Mouse (Mus musculus) left cerebral cortex, postnatal 14 days (tissue): Measurements from ENCODE around the gene Gtse1. TPM values are rescaled to one million over a fixed set of nuclear protein-coding genes. Genes with fewer than 3 reads are reported as not detected.
A peak's percentile ranks its signal among the peaks of the same experiment; 100 is the strongest.

Source experiments
- DNase-seq, 2 experiments: peaks; one replicate each; pipeline ENCODE4 v3.0.0; 2021 to 2022; ENCODE audit warnings: low spot score in 2 of 2, mixed read lengths in 1 of 2
- intact Hi-C: fragments of 180-260 bp; cut with DNase I; formaldehyde crosslinking; loops from one replicate; pipeline ENCODE4 v1.15.1; 2025
- long read RNA-seq, 2 experiments: library from polyadenylated mRNA; stranded (forward); transcript quantifications; one replicate each; pipeline ENCODE4 v2.0.0; 2021
- total RNA-seq, 2 experiments: library from RNA; stranded (reverse); gene quantifications; 2 replicates each; pipeline ENCODE4 v1.2.3; 2021

The Gtse1 gene
- total RNA-seq = under 1 TPM; 0.76 to 0.90 TPM
- long read RNA-seq, experiment 1 = 0 reads
- long read RNA-seq, experiment 2, partial matches to known transcripts = 0 of 1 reads
- long read RNA-seq, experiment 2, other reads (novel, unspliced or antisense) = 0 of 1 reads

GRCm38 (mm10) chr15:85859490-85860031, at the start of gene Gtse1:
Gene Gtse1 (plus strand): TSS chr15:85859745.
- intact Hi-C loops = no loop called here
- DNase-seq = peak; percentile 96 to 98

GRCm38 (mm10) chr15:85810462-85810805, 49.1 kb upstream of the Gtse1 start:
- DNase-seq = no peak
- intact Hi-C loops = loop anchor here (5.0 kb wide), 1 partner anchor 73 kb away; no protein-coding TSS in a partner anchor

GRCm38 (mm10) chr15:85810806-85811521, 48.6 kb upstream of the Gtse1 start:
- intact Hi-C loops = loop anchor here (5.0 kb wide), 1 partner anchor 74 kb away; no protein-coding TSS in a partner anchor

GRCm38 (mm10) chr15:85811535-85812277, 47.8 kb upstream of the Gtse1 start, which contains the start of gene Cdpf1:
Gene Cdpf1 (minus strand): TSS chr15:85811697.
- DNase-seq = peak; percentile 99
- intact Hi-C loops = loop anchor here (5.0 kb wide), 1 partner anchor 74 kb away; no protein-coding TSS in a partner anchor

More at GRCm38 (mm10) chr15:85810806-85811521, 48.6 kb upstream of the Gtse1 start:
- peak; percentile 79 to 85 for DNase-seq

GRCm38 (mm10) chr15:85813428-85813827, 46.1 kb upstream of the Gtse1 start:
- intact Hi-C loops = loop anchor here (5.0 kb wide), 1 partner anchor 76 kb away; no protein-coding TSS in a partner anchor
- DNase-seq = no peak

DNA sequence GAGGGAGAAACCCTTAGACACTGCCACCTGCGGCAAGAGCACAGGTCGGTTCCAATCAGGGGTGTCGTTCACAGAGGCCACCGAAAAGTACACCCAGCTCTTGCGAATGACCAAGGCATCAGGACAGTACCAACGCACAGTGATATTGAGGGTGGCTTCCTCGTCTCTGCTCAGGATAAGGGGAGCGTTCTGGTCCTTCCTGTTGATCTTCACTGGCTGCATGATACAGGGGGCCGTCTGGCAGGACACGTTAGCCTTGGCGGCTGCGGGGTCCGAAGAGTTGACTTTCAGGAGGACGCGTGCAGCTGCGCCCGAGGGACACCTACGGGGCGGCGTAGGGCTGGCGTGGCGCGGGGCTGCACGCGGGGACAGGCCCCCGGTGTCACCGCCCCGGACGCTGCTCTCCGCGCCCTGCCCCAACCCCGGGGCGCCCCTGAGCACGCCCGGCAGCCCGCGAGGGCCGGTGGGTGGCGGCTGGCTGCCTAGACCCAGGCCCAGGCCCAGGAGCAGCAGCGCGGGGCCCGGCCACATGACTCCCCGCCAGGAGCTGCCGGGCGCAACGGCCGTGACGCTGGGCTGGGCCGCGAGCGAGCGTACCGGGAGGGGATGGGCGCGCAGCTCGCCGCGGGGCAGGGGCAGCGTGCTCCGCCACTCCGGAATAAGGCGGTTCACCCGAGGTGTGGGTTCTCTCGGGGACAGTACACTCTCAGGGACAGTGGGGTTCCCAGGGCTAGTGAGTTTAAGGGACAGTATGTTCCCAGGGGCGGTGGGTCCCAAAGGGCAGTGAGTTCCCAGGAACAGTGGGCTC, 38.1 kb upstream of the Gtse1 start, which contains the start of gene Pkdrej:
TSS of gene Pkdrej (minus strand) at position 532 of the 808 bp plus-strand sequence.
- intact Hi-C loops = no loop called here
- DNase-seq = peak in 1 of 2 experiments; percentile 15

DNA sequence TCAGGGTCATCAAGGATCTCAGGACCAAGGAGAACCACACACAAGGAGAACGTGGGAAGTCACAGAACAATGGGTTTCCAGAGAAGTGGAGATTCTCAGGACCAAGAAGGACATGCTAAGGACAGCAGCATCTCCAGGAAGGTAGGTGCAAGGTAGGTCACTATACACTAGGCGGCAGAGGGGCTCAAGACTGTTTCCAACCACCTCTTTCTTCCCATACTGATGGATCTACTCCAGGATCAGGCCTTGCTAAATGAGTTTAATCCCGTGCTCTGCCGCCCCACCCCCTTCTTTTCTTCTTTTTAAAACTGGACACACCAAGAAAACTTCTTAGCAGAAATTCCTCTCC, 37.6 kb upstream of the Gtse1 start:
- DNase-seq = peak in 1 of 2 experiments; percentile 14
- intact Hi-C loops = no loop called here

DNA sequence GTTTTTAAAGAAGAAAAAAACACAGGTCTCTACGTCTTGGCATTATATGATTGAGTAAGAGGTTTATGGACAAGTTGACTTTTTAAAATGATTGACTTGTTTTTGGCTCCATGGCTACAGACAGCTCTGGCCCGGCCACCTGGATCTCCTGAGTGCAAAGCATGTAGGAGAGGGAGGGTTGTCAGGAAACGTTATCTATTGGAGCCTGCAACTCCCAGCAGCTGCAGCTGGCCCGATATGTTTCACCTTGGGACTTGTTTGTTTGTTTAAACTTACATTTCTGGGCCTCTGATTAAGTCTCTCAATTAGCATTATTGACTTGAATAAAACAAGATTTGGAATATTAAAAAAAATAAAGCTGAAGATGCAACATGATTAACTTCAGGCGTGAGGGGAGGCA, 32.9 kb upstream of the Gtse1 start:
- intact Hi-C loops = no loop called here
- DNase-seq = no peak

DNA sequence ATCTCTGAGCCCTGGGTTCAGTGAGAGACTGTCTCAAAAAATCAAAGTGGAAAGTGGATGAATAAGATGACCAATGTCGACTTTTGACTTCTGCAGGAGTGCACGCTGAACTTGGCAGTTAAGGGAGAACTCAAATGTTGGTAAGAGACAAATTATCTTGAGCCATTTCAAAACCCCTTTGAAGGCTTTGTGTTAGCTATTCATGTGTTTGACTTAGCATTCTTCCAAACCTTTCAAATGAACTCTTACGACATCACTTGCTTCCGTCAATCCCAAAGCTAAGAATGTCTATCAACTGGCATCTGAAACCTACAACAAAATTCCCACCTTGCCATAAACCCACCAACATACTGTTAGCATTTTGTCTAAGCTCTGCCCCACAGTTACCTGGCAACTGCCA, 31.5 kb upstream of the Gtse1 start:
- intact Hi-C loops = no loop called here
- no peak for DNase-seq

DNA sequence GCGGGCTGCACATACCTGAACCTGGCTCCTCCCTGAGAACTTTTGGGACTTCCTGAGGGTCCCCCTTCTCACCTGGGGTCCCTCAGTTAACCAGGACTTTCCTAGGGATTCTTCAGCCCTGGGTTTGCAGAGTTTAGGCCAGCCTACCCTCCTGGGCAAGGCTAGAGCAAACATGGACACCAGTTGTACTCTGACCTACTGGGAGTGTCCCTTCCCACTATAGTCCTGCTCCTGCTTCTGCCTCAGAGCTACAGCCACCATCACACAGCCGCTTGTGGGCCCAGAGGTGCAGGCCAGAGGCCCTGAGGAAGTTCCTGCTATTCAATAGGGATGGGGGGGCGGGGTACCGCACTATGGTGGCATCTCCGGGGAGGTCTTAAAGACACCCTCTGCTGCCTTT, 30.1 kb upstream of the Gtse1 start:
- no peak for DNase-seq
- intact Hi-C loops = no loop called here

DNA sequence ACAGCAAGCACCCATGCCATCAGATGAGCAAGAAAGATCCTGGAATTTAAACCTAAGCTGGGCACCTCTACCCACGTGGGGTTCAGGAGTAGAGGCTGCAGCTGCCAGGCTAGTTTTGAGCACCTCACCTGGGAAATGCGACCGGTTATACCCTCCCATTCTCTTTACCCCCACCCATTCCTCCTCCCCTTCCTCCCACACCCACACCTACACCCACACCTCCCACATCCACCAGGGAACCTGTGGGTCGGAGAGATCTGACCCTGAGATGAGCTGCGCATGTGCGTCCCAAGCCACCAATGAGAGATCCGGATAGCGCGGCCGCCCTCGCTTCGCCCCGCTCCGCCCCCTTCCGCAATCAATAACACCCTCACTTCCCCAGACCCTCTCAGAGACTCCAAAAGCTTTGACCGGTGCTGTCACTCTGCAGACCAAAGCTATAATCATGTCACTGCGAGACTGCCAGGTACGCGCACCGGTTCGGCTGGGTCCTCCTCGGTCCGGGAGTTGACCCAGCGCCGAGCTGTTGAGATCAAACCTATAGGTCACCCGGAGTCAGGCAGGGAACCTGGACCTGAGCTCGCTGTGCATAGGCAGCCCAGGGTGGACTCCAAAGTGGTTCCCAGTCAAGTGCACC, 27.5 kb upstream of the Gtse1 start, which contains the start of gene Ttc38:
TSS of gene Ttc38 (plus strand) at position 353 of the 637 bp plus-strand sequence.
- intact Hi-C loops = no loop called here
- DNase-seq = peak; percentile 64 to 81

- intact Hi-C loops = no loop called here
- DNase-seq = no peak
Observed at GRCm38 (mm10) chr15:85832599-85832998, 26.9 kb upstream of the Gtse1 start.

DNA sequence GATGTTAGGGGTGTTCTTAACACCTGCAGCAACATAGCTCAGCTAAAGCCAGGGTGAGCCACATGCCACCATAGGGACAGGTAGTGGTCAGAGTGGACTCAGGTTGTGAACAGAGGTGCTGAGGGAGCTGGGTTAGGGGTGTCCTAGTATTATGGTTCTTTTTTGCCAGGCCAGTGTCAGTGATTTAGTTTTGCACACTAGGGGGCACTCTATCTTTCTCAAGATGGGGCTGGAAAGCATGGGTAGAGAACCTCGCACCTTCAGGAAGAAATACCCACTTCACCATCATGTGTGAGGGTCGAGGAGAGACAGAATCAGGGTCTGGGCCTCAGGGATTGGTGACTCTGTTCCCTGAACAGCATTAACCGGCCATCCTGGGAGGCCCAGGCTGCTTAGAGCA, 24.2 kb upstream of the Gtse1 start:
- no peak for DNase-seq
- intact Hi-C loops = no loop called here

DNA sequence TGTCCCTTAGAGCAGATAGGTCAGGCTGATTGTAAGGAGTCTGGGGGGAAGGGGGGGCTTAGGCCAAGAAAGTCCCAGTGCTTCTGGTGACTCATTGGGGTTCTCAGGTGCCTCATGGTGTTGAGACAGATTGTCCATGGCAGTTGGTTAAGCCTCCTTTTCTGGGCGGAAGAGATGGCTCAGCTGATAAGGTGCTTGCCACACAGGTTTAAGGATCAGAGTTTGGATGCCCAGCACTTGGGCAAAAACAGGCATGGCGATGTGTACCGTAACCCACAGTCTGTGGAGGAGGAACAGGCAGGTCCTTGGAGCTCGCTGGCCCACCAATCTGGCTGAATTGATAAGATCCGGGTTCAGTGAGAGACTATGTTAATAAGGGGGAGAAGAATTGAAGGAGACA, 22.7 kb upstream of the Gtse1 start:
- DNase-seq = no peak
- intact Hi-C loops = no loop called here

- intact Hi-C loops = no loop called here
- DNase-seq = no peak
Observed at GRCm38 (mm10) chr15:85840983-85841382, 18.6 kb upstream of the Gtse1 start.

- intact Hi-C loops = no loop called here
- DNase-seq = no peak
Observed at GRCm38 (mm10) chr15:85841796-85842360, 17.7 kb upstream of the Gtse1 start.

GRCm38 (mm10) chr15:85845071-85845470, 14.5 kb upstream of the Gtse1 start:
- intact Hi-C loops = no loop called here
- DNase-seq = no peak

DNA sequence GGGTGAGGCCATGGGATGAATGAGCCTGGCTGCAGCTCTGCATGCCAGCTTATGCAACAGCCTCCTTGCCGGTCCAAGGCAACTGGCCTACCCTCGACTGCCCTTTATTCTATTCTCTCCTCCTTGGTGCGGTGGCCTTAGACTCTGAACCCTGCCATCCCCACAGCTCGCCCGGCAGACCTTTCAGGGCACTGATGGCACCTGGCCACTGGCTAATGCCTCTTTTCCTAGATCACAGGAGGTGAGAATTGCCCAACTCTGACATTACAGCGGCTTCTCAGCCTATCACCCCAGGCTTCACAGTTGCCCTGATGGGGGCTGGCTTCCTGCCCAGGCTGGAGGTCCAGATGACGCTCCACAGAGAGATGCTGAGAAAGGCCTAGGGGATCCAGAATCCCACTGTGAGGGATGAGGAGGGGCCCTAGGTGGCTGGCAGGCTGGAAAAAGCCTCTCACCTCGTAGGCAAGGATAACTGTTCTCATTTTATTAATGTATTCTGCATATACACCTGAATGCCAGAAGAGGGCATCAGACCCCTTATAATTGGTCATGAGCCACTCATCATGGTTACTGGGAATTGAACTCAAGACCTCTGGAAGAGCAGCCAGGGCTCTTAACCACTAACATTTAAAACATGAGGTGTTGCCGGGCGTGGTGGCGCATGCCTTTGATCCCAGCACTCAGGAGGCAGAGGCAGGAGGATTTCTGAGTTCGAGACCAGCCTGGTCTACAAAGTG, 7.7 kb upstream of the Gtse1 start:
- intact Hi-C loops = no loop called here
- no peak for DNase-seq
